Mouse (Mus musculus) left cerebral cortex, adult 8-10 months (tissue): ENCODE data around the gene Uvrag. TPM values are rescaled to one million over a fixed set of nuclear protein-coding genes. Genes with fewer than 3 reads are reported as not detected.

Experiments used
- DNase-seq, 2 experiments: peaks; one replicate each; pipeline ENCODE4 v3.0.0; 2022; ENCODE audit warnings: low spot score in 2 of 2
- total RNA-seq, 4 experiments: library from RNA; stranded (reverse); gene quantifications; 2 replicates each; pipeline ENCODE4 v1.2.4; 2022

The Uvrag gene
- total RNA-seq, 4 experiments from 2014 or later = 53.5 to 64.9 (median 54.4) TPM

DNA sequence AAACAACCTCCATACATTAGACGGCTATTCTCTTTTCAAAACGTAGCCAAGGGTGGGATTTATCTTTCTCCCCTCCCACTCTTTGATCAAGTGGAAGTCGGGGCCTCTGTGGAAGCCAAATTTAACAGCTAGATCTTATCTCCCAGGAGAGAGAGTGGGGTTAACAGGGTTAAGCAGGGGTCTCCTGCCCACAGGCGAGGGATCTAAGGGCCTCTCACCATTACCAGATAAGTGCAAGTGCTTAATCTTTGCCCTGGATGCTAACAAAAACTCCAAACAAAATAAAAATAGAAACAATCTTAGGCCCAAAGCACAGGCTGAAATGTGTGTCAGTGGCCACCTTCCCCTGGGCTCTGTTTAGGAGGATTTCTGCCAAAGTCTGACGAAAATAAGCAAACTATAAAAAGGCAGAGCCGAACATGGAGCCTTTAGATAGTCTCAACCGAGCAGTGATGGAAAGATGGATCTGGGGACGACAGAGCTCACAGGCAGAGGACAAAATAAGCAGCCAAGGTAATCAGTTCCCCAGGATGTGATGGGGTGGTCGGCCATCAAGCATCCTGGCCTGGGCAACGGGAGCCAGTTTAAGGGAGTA, 245.3 kb downstream of the Uvrag start:
- no peak for DNase-seq

DNA sequence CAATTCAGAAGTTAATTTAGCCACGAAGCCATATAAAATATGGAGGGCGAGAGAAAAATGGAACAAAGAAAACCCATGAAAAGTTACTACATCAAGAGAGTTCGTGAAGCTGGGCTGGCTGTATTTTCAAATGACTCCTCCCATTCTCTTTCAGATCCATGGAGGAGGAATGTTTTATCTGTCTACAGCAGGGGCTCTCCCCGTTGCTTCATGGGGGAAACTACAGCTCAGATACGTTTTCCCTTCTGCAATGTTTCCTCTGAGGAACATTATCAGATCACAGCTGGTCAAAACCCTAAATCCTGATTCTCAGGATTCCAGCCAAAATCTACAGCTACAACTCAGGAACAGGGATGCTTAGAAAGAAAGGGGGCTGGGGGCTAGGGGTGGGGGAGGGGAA, 246.2 kb downstream of the Uvrag start:
- DNase-seq = no peak

DNA sequence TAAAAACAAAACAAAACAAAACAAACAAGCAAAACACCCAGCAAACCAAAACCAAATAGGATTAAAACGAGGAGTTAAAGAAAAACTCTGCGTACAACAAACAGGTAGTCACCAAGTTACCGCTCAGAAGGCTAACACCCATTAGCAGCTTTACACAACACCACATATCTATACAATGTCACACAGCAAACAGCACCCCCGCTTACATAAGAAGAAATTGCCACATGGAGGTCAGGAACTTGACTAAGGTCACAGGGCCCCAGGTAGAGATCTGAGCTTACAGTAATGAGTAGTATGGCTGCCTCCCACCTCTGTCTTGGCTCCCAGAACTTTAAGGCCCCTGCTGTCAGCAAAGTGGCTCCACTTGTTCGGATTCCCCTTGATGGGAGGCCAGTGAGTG, 246.6 kb downstream of the Uvrag start:
- DNase-seq = no peak

DNA sequence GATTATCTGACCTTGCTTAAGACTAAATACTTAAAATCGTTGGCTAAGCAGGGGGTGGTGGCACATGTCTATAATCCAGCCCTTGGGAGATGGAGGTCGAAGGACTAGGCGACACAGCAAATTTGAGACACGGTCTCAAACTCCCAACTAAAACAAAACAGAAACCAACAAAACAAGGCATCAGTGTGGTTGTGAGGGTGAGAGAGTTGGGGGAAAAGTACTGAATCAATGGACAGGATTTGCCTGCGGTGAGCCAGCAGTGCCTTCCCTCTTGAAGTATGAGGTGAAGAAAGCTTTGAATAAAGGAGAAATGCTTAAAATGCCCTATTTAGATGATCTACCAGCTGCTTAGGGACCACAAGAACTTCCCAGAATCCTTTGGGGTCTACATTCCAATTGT, 247.8 kb downstream of the Uvrag start:
- DNase-seq = no peak

DNA sequence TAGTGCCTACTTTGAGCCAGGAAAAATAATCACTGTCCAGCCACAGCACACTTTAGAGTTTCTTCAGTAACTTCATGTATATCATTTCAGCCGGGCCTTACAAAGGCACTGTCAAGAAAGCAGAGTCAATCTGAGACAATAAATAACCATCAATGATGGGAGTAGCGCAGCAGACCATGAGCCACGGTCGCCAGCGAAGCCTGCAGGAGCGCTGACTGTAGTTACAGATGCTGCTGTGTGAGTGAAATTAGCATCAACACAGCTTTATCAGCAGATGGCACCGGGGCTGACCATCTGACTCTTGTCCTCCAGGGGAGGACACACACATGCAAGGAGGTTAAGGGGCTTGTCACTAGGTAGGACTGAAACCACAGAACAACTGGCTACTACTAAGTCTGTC, 251.7 kb downstream of the Uvrag start:
- no peak for DNase-seq

DNA sequence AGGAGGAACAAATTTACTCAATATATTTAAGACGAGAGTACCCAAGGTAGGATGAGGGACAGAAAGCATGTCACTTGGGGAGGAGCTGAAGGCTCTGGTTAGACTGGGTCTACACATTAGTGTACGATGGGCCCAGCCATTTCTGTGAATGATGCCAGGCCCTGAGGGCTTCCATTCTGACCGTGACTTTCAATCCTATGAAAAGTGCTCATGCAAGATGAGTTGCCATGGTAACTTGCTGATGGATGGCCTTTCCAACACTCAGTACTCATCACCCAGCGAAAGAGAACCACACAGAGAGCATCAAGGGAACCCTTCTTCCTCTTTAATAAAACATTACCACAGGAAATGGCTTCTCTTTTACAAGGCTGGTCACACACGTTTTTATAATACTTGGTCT, 252.1 kb downstream of the Uvrag start:
- no peak for DNase-seq

DNA sequence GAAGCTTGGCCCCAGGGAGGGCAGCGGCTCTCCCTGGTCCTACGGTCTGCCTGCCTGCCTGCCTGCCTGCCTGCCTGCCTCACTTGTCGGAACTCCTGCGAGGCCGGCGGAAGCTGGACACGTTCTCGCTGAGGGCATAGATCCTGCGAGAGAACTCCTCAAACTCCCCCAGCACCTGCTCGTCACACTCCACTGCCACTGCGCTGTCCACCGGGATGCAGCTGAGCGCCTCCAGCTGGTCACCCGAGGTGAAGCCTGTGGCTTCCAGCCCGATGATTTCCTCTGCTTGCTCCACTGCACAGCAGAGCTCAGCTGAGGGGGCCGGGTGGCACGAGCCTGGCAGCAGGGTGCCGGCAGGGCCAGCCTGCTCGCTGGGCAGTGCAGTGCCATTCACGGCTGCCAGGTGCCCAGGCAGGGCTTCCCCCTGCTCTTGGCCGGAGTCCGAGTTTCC, 253.1 kb downstream of the Uvrag start:
- no peak for DNase-seq

DNA sequence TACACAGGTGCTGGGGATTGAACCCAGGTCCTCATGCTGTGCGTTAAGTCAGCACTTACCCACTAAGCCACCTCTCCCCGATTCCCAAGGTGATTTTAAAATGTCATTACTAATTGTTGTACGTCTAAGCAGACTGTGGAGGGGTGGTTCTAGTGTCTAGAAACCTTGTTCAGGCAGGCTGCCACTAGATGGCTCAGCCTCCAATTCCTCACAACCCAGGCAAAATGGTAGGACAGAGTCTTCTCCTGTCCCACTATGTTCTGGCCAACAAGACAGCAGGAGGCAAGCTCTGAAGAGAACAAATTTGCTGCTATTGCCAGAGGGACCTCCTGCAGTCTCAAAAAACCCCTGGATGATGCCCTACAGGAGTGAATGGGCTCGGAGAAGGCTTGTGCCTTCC, 259.1 kb downstream of the Uvrag start:
- DNase-seq = no peak

DNA sequence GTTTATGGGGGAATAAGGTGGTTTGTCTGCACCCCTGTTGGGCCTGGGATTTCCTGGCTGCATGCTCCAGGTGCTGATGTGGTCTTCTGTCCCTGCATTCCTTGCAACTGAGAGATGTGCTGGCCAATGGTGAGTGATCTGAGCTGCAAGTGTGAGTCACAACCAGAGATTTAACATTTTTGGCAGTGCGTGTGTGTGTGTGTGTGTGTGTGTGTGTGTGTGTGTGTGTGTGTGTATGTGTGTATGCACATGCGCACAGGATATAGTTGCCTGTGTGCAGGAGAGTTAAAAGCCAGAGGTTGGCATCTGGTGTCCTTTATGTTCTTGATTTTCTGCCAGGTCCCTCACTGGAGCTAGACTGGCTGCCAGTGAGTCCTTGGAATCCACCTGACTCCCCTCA, 261.8 kb downstream of the Uvrag start:
- no peak for DNase-seq

DNA sequence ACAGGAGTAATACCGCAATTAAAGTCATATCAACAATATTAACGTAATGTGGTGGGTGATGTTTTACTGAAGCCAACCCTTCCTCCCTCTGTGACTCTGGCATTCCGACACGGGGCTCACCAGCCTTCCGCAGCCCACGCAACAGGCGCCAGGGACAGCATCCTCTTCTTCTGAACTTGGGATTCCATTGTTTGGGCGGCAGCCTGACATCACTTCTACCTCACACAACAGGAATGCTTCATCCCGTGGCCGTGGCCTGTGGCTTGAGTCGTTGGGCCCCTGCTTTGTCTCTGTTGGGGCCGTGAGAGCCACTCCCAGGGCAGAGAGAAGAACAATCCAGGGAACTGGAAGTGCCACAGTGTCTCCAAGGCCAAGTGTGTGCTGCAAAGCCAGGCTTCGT, 264.8 kb downstream of the Uvrag start:
- no peak for DNase-seq

DNA sequence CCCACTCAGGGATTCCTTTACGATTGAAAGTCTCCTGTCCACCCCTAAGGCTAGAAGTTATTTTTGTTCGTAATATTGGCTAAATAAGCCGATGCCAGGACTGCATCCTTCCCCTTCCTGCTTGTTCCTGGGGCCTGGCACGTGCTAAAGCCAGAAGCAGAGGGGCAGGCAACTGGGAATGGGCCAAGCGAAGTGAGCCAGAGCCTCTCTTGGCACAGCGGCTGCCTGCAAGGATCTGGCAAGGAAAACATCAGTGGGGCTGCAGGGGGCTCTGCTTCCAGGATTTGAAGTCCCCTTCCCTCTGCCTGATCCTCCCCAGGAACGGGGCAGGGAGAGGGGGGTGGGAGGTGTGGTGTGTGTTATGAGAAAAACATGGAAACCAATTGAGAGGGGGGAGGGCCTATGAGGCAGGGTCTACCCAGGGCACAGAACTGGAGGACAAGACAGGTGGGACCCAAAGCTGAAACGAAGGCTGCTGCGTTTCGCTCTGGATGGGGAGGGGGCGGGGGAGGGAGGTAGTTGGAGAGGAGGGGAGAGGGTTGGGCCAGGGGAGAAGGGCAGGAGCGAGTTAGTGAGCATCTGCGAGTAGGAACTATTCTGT, 265.5 kb downstream of the Uvrag start:
- no peak for DNase-seq

DNA sequence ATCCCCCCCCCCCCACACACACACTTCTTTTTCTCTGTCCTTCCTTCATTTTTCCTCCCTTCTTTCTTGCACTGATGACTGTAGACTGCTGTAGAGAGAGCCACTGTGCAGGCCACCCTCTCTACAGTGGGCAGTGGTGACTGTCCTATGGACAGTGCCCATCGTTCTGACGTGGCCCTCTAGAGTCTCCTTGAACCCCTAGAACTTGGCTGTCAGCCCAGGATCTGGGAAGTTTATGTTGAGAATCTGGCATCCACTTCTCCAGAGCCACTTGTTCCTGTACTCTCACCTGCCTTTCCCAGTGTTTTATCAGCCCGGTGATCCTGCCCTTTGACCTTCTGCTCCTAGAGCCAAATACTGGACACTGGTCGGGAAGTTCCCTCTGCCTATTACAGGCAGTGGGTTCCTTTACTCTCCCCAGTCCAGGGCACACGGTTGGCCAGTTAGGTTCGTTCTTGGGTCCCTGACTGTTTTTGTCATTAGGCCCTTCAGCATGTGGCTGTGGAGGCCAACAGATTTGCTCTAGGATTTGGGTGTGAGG, 266.5 kb downstream of the Uvrag start:
- DNase-seq = no peak

DNA sequence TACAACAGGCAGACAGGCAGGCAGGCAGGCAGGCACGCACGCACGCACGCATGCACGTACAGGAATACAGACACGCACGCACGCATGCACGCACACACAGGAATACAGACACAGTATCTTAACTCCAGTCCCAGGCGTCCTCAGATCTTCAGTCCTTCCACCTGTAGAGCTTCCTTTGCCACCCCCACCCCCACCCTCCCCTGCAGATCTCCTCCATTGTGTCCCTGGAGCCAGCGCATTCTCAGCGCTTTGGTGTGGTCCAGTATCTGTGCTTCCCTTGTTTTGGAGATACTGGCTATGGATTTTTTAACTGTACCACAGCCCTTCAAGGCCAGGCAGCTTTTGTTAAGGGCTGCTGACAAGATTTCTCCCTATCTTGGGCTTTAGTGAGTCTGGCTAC, 267.6 kb downstream of the Uvrag start:
- DNase-seq = no peak

DNA sequence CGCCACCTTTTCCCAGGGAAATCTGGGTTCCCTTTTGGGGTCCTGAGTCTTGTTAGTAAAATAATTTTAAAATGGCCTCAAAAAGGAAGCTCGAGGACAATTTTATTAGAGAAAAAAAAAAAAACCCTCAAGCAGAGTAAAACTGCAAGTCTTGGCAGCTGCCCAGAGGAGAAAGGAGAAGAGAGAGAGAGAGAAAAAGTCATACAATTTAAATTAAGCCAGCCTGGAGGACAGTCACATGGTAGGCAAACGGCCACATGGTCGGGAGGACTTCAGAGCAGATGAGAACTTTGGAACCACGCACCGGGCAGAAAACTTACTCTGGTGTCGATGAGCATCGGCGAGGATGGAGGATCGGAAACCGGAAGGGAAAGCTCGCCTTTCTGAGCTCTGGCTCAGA, 269.1 kb downstream of the Uvrag start:
- no peak for DNase-seq

DNA sequence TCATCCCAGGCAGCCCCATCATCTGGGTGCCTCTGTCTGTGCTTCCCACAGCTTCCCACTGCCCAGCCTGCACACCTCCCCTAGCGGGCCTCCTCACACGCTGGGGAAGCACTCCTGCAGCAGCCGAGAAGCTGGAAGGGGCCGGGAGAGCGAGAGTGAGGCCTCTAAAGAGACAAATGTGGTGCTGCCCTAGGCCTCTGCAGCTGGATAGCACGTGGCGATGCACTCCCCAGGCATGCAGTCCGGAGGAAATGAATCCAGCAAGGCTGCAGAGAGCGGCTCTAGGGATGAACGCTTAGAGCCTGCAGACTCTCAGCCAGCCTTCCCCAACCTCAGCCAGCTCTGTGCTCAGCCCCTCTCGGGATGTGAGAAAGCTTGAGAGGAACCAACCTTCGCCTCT, 270.1 kb downstream of the Uvrag start:
- DNase-seq = no peak

DNA sequence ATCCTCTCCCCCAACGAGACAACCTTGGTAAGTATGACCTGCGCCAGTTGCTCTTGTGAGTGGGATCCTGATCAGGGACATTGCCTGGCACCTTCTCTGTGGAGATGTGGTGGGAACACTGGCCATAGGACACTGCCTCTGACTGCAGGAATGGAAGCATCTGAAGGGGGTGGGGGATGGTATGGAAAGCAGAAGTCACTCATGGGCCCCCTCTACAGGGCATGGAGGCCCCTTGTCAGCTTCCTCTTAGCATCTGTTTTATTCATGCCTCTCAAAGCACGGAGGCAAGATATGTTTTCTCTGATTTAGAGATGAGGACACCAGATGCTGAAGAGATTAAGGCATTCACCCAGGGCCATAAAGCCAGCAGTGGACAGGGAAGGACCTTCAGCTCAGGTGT, 271.9 kb downstream of the Uvrag start:
- DNase-seq = no peak

DNA sequence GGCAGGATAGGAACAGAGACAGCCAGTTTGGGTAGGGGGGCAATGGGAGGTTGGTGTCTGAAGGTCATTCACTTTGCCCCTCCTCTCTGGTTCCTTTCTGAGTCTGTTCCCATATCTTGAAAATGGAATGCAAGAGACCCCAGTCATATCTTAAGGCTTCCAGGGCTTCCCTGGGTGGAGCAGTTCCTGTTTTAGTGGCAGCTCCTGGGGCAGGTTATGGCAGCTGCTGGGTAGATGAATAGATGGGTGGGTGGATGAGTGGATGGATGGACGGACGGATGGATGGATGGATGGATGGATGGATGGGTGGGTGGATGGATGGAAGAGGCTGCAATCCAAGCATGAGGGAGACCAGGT, 273.2 kb downstream of the Uvrag start:
- DNase-seq = no peak

DNA sequence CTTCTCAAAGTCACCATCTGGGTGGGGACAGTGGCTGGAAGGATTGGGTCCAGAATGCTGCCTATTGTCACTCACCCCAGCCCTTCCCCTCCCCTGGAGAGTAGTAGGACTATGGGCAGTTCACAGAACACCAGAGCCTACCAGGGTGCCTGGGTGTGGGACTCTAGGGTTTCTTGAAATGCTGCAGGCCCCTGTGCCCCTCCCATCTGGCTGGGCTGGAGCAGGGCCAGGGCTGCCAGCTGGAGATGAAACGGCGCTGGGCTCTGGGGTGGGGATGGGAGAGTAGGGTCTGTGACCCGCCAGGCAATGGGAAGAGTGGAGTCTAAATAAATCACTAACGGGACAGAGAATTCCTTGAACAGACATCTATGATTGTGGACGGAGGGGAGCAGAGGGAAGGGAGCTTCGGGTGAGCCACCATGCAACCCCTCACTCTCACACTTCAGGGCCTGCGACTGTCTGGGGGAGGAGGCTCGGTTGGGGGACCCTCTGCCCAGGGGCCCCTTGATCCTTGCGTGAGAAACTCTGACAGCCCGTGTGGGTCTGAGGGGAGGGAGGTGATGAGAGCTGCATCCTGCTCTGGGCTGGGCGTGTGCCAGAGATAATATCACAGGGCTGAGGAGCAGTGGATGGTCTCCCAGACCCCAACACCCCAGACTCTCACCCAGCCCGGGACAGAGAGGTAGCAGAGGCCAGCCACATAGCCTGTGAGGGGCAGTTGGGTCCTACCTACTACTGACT, 273.7 kb downstream of the Uvrag start:
- no peak for DNase-seq

DNA sequence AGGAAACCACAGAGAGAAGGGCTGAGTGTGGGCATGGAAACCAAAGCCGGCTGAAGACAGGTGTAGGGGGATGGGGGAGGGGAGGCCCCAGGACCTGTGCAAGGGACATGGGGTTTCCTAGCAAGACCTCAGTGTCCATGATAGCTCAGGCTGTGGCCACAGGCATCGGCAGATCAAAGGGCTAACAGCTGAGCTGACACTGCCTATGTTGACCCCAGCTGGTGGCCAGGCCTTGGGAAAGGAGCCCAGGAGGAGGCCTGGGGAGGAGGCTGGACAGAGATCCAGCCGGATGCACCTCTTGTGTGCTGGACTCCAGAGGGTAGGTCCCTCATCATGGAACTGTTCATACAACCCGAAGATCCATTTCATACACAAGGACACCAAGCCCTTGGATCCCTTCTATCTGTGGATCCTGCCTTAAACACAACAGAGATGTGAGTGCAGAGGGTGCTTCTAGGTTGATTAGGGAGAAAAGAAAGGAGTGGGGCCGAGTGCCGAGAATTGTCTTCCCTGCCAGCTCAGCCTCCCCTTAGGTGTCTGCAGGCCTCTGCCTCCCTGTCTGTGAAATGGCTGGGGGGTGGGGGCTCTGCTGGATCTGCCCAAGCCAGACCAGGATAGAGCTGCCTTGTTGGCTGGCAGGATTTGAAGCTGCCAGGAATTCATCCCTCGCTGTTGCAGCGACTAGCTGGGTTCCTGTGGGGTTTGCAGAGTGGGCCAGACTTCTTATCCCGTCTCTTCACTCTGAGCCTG, 276.8 kb downstream of the Uvrag start:
- DNase-seq = no peak

DNA sequence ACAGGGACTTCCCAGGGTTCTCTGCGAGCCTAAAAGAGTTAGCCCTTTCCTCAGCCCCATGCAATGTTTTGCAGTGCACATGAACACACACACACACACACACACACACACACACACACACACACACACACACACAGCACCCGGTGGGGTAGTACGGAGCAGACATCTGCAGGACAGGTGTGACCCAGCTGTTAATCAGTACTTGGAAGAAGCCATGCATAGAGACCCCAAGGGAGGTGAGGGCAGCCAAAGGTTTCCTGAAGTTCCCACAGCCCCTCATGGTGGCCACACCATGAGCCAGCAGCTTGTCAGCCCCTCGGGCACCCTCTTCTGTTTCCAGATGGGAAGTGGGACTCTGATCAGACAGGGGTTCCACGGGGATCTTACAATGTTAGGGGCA, 277.9 kb downstream of the Uvrag start:
- no peak for DNase-seq

DNA sequence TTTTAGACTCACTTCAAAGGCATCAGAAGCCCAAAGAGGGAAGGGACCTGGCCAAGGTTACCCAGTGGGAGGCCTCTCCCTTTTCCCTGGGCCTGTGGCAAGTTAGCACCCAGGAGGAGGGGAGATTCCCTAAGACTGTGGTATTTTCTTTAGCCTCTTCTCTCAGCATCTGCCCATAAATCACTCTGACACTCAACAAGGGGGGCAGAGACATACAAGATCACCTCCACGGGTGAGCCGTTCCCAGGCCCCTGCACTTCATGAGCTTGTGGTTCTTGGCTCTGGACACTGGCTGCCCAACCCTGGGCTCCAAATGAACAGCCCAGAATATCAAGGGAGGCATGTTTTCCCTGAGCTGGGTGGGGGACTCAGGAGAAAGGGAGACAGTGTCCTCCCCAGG, 279.9 kb downstream of the Uvrag start:
- no peak for DNase-seq

DNA sequence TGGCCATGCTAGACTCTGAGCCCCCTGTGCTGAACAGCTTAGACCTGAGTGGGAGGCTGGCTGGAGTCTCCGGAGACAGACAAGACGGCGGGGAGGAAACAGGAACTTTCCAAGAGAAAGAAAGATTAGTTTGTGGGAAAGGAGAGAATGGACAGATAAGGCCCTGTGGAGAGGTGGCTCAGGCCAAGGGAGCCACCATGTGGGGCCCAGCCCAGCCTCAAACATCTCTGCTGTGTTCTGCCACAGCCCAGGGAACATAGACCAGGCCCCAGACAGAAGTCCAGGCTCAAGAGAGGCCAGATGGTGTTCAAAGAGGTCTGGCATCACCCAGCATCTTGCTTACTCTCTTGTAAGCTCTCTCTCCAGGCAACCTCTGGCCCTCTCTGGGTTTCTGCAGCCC, 283.8 kb downstream of the Uvrag start:
- DNase-seq = no peak
